Mouse (Mus musculus) forebrain, embryonic 11.5 days (tissue): Measurements from ENCODE around the gene Tmc2. TPM values are rescaled to one million over a fixed set of nuclear protein-coding genes. Genes with fewer than 3 reads are reported as not detected.

Source experiments
- ATAC-seq: fragments of 200-750 bp; cut with Nextera tagmentation; replicated peaks from 2 replicates; pipeline ENCODE4 v1.8.0; 2017; ENCODE audit warnings: moderate TSS enrichment; ENCODE audit not compliant: low FRiP score
- DNase-seq: peaks from one replicate; pipeline ENCODE4 v3.0.0-alpha.2; 2017; ENCODE audit warnings: low spot score
- H3K27ac ChIP-seq: fragments of 300-500 bp; sonication (generic); 2 replicates; pipeline ENCODE4 v1.5.1; 2014; ENCODE audit warnings: low read depth, low read length
- H3K27me3 ChIP-seq: fragments of 300-500 bp; sonication (generic); 2 replicates; pipeline ENCODE4 v1.6.1; 2014; ENCODE audit warnings: mild to moderate bottlenecking, low read length, mixed read lengths; ENCODE audit not compliant: control insufficient read depth, insufficient read depth
- H3K36me3 ChIP-seq: fragments of 300-500 bp; sonication (generic); 2 replicates; pipeline ENCODE4 v1.6.1; 2014; ENCODE audit warnings: mild to moderate bottlenecking, low read length, moderate library complexity, mixed read lengths; ENCODE audit not compliant: control insufficient read depth, insufficient read depth
- H3K4me1 ChIP-seq: fragments of 300-500 bp; sonication (generic); replicated peaks from 2 replicates; pipeline ENCODE4 v1.6.1; 2014; ENCODE audit warnings: low read length, mixed read lengths; ENCODE audit not compliant: control insufficient read depth, insufficient read depth
- H3K4me2 ChIP-seq: fragments of 300-500 bp; sonication (generic); 2 replicates; pipeline ENCODE4 v1.6.1; 2014; ENCODE audit warnings: low read depth, mild to moderate bottlenecking, low read length, moderate library complexity, mixed read lengths; ENCODE audit not compliant: severe bottlenecking
- H3K4me3 ChIP-seq: fragments of 300-500 bp; sonication (generic); 2 replicates; pipeline ENCODE4 v1.5.1; 2014; ENCODE audit warnings: low read depth, low read length
- H3K9ac ChIP-seq: fragments of 300-500 bp; sonication (generic); 2 replicates; pipeline ENCODE4 v1.6.1; 2014; ENCODE audit warnings: low read length
- H3K9me3 ChIP-seq: fragments of 300-500 bp; sonication (generic); 2 replicates; pipeline ENCODE4 v1.6.1; 2016; ENCODE audit warnings: low read length, mixed read lengths; ENCODE audit not compliant: control insufficient read depth
- WGBS: fragments of 180-500 bp; shearing (Covaris S2); extraction: QIAGEN DNeasy Blood & Tissue Kit; methylation state at CpG from one replicate; pipeline ENCODE4 v1.1.7; 2014; 5-methylcytosine and 5-hydroxymethylcytosine counted together
- polyA plus RNA-seq: library from polyadenylated mRNA; unstranded; fragments of >200 nt; fragmentation: Nextera tagmentation; extraction: Ambion mirVana; gene quantifications from 2 replicates; pipeline ENCODE4 v1.2.1, GENCODE M21; 2014

The Tmc2 gene
- polyA plus RNA-seq = 0.05 TPM in 1 of 2 replicates, not detected in the other

DNA sequence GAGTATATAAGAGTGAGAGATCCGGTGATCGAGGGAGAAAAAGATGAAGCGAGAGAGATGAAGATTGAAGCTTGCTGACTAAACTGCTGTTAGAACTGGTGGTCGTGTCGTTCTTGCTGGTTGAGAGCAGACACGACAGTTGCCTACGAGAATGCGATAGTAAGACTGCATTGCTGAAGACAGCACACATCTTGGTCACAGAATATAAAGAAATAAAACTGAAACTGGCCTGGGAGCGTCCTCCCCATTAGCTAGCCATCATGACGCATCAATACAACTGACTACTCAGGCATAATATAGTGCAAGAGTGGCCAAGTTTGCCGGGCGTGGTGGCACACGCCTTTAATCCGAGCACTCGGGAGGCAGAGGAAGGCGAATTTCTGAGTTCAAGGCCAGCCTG lies at the start of gene Tmc2:
Tmc2 (plus strand) TSS at position 301 of the 400 bp plus-strand sequence.
- Histone ChIP-seq H3K4me3 (no peak within 1 kb of the TSS), H3K4me1 (no peaks in the 10 kb centered on the region), H3K36me3 (no peaks in the 10 kb centered on the region), H3K9me3 (no peaks in the 10 kb centered on the region), H3K4me2 (no peak within 1 kb of the TSS), H3K27me3 (no peaks in the 10 kb centered on the region), H3K27ac (no peak within 1 kb of the TSS), H3K9ac (no peak within 1 kb of the TSS)
- WGBS = 91% methylated on average over 16 of the region's 16 CpGs
- ATAC-seq = no peak
- DNase-seq = no peak

DNA sequence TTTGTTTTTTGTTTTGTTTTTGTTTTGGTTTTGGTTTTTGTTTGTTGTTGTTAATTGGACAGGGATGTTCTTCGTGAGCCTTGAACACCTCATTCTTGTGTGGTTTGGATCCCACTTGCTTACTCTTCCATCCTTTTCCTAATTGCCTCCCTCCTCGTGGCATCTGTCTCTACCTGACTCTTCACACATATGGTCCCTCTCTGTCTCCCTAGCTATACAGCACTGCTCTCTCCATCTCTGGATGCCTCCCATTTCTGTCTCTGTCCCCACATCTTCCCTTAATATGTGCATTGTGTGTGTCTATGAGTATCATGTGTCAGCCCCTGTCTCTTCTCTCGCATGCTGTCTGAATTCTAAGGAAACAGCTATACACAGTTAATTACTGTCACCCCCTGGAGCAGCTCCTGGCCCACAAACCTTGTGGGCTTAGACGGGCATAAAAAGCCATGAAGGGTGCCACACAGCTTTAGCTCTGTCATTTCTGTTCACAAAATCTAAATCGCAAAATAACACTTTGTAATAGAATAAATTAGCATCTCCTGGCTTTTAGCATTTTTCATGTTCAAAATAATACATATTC lies 48.8 kb upstream of the Tmc2 start:
- no peak overlapping the region for H3K27ac ChIP-seq
- WGBS = 72% methylated on average over 5 of the region's 5 CpGs

DNA sequence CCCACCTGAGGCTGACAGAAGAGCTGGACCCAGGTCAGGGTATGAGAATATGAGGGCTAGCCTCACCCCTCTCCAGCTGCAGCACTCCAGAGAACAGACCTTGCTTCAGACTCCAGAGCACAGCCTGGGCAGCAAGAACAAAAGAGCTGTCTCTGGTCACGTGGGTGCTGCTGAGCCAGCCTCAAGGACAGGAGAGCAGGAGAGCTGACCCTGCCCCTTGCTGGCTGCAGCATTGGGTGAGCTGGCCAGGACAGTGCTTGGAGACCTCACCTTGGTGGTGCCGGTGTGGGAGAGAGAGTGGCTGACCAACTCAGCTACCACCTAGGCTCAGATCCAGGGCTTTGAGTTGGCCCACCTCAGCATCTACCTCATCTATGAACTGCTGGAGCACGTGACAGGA lies 39.8 kb upstream of the Tmc2 start:
- Histone ChIP-seq H3K9me3 (no peaks in the 10 kb centered on the region), H3K9ac (no peak overlapping the region), H3K36me3 (no peaks in the 10 kb centered on the region), H3K4me1 (no peaks in the 10 kb centered on the region), H3K4me3 (no peak overlapping the region), H3K27me3 (no peaks in the 10 kb centered on the region), H3K4me2 (no peak overlapping the region), H3K27ac (no peak overlapping the region)
- DNase-seq = no peak
- WGBS = 76% methylated on average over 3 of the region's 3 CpGs
- ATAC-seq = no peak

More for the DNA sequence above, 48.8 kb upstream of the Tmc2 start:
- H3K4me1 ChIP-seq = no peaks in the 10 kb centered on the region
- no peaks in the 10 kb centered on the region for H3K27me3 ChIP-seq
- ATAC-seq (no peak), DNase-seq (no peak)
- H3K4me3 ChIP-seq = no peak overlapping the region
- no peaks in the 10 kb centered on the region for H3K36me3 ChIP-seq
- no peaks in the 10 kb centered on the region for H3K9me3 ChIP-seq
- no peak overlapping the region for H3K9ac ChIP-seq
- H3K4me2 ChIP-seq = no peak overlapping the region

DNA sequence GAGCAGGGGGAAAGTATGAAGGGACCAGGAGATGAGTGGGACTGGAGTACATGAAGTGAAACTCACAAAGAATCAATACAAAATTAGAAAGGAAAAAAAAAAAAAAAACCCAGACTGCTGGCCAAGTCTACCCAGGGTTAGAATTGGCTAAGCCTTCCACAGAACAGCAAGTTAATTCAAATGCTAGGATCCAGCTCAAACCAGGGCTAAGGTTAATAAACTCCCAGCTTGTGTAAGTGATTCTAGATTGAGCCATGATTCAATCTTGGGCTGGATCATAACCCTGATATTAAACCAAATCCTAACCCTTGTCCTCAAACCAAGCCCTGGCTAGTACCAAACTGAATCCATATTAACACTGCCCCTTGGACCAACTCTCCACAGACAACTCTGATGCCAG lies 39.1 kb upstream of the Tmc2 start:
- Histone ChIP-seq H3K36me3 (no peaks in the 10 kb centered on the region), H3K4me1 (no peaks in the 10 kb centered on the region), H3K9me3 (no peaks in the 10 kb centered on the region), H3K27ac (no peak overlapping the region), H3K9ac (no peak overlapping the region), H3K27me3 (no peaks in the 10 kb centered on the region), H3K4me3 (no peak overlapping the region), H3K4me2 (no peak overlapping the region)
- DNase-seq (no peak), ATAC-seq (no peak)

DNA sequence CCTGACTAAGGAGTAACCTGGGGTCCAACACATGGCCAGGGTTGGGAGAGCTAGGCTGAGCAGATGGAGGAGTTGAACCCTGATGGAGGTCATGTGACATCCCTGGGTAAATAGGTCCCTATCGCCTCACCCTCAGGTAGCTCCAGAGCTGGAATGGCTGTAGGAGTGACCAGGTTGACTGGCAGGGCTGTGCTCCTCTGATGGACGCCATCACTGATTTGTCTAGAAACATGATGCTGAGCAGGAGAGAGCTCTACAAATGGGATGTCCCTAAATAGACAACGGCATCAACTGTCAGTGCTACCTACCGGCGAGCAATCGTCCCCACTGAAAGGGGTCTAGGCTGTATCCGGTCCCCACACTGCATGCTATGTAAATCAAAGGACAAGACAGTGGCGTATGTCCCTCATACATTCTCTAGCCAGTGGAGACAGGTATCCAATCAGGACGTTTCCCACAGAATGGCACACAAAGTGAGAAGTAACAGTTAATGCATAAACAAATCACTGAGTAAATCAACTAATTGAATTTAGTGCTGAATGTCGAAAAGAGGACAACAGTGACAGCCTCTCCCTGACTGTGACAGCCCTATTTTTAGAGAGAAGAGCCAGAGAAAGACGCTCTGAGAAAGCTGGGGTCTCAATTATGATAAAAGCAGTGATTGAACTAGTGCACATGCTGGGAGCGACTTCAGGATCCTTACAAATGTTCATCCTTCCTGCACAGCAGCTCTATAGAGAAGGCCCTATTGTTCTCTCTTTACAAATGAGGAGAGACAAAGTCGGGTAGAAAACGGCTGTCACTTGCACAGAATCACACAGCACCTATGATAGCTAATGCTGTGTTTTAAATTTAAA lies 37.5 kb upstream of the Tmc2 start:
- Histone ChIP-seq H3K4me1 (no peaks in the 10 kb centered on the region), H3K36me3 (no peaks in the 10 kb centered on the region), H3K4me2 (no peak overlapping the region), H3K4me3 (no peak overlapping the region), H3K27ac (no peak overlapping the region), H3K27me3 (no peaks in the 10 kb centered on the region), H3K9ac (no peak overlapping the region), H3K9me3 (no peaks in the 10 kb centered on the region)
- DNase-seq (no peak), ATAC-seq (no peak)
- 55% methylated on average over 14 of the region's 14 CpGs for WGBS

DNA sequence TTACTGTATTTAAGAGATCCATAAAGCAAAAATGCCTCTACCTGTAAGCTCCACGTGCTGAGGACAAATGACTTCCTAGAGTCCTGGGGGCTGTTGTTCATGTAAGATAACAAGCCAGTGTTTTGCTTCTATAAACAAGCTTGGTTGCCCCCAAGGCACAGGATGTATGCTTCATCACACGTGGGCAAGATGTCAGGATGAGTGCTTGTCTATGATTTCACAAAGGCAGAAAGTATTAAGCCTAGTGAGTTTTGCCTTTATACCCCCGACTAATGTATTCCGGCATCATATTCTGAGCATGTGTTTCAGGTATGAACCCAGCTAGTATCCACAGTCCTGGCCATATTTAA lies 36.9 kb upstream of the Tmc2 start:
- H3K9ac ChIP-seq = no peak overlapping the region
- H3K36me3 ChIP-seq = no peaks in the 10 kb centered on the region
- H3K4me3 ChIP-seq = no peak overlapping the region
- ATAC-seq = no peak
- DNase-seq = no peak
- H3K27me3 ChIP-seq = no peaks in the 10 kb centered on the region
- 55% methylated on average over 4 of the region's 4 CpGs for whole genome bisulfite sequencing
- no peak overlapping the region for H3K27ac ChIP-seq
- no peaks in the 10 kb centered on the region for H3K4me1 ChIP-seq
- H3K9me3 ChIP-seq = no peaks in the 10 kb centered on the region
- H3K4me2 ChIP-seq = no peak overlapping the region

DNA sequence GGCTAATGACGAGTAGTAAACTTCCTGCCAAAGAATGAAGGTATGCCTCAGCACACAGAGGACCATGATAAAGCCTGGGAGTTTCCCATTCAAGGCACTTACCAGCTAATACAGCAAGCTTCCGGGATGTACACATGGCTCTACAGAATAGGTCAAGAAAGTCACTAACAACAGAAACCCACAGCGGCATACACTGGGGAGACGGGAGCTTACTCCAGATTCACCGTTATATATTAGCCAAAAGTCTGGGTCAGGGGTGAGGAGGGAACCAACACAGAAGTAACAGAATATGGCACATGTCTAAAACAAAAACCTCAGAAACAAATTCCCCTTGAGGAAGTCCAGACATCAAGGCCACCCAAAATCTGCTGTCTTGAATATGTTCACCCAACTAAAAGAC lies 32.3 kb upstream of the Tmc2 start:
- ATAC-seq (no peak), DNase-seq (no peak)
- 86% methylated on average over 5 of the region's 5 CpGs for WGBS
- no peaks in the 10 kb centered on the region for H3K4me1 ChIP-seq
- no peak overlapping the region for H3K9ac ChIP-seq
- no peak overlapping the region for H3K27ac ChIP-seq
- H3K4me2 ChIP-seq = no peak overlapping the region
- H3K4me3 ChIP-seq = no peak overlapping the region
- H3K36me3 ChIP-seq = no peaks in the 10 kb centered on the region; the same call in 1 of the 2 replicates
- no peaks in the 10 kb centered on the region for H3K27me3 ChIP-seq
- no peaks in the 10 kb centered on the region for H3K9me3 ChIP-seq

DNA sequence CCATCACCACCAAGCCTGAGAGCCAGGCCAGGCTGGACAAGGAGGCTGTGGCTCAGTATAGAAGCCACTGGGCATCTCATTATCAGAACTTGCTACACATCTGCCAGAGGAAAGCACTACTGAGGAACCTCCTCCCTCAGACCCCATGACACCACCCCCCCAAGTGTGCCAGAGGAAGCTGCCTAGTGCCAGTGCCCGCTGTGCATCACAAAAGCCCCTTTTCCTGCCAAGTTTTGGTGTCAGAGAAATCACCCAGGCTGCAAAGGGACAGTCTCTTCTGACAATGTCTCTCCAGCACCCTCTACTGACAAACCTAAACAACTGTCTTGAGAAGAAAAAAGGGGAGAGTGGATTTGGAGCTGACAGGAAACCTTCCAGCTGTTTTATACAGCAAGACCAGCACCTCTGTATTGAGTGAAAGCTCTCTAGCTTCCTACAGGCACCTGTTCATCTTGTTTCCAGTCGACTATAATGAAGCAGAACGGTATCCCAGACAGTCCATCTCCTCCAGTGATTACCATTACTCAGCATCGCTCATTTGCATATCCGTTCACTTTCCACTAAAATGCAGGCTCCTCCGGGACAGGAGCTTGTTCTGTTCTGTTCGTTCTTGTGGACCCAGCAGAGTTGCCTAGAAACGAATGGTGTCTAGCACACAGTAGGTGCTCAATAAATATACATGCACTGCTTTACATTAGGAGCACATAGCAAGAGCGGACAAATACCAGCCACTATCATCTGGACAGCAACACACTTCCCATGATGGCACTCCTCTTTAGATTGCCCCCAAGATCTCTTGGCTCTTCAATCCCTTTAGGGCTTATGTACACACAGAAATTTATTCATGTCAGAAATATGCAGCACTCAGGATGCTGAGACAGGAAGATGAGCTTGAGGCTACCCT lies 28.4 kb upstream of the Tmc2 start:
- Histone ChIP-seq H3K36me3 (peaks cover 5% of the 10 kb centered on the region), H3K4me3 (no peak overlapping the region), H3K4me2 (no peak overlapping the region), H3K9ac (no peak overlapping the region), H3K4me1 (no peaks in the 10 kb centered on the region), H3K9me3 (no peaks in the 10 kb centered on the region), H3K27ac (no peak overlapping the region), H3K27me3 (no peaks in the 10 kb centered on the region)
- ATAC-seq (peak; percentile 39; the same call in 1 of the 2 replicates), DNase-seq (no peak)
- 67% methylated on average over 9 of the region's 9 CpGs for WGBS
